Mouse (Mus musculus): ENCODE measurements around the gene Tnfrsf11a. TPM values are rescaled to one million over a fixed set of nuclear protein-coding genes. Genes with fewer than 3 reads are reported as not detected.
"Not testable (repeated sequence)": the region's sequence is repeated elsewhere in the genome, so short reads cannot be mapped to it uniquely, and the experiment has no call there.

Gene Tnfrsf11a
- total RNA-seq, 2 experiments from 2014 or later: 0.39 to 0.64 TPM

GRCm38 (mm10) chr1:105800570-105800969, 20.1 kb downstream of the Tnfrsf11a start:
- Histone ChIP-seq H3K4me3 (no peak overlapping the region), H3K27ac (no peak overlapping the region)
- no peak for DNase-seq
- intact Hi-C loops (cut with DNase I): no loop called here
- TF ChIP-seq CTCF (IDR thresholded peaks at IDR 0.05): no peak

GRCm38 (mm10) chr1:105801252-105801651, 20.7 kb downstream of the Tnfrsf11a start:
- no peak for TF ChIP-seq CTCF (IDR thresholded peaks at IDR 0.05)
- no peak for DNase-seq
- Histone ChIP-seq H3K27ac (no peak overlapping the region), H3K4me3 (no peak overlapping the region)
- intact Hi-C loops (cut with DNase I): no loop called here

GRCm38 (mm10) chr1:105802941-105803340, 22.4 kb downstream of the Tnfrsf11a start:
- no peak for DNase-seq
- no peak overlapping the region for H3K4me3 ChIP-seq
- no peak overlapping the region for H3K27ac ChIP-seq
- TF ChIP-seq CTCF (IDR thresholded peaks at IDR 0.05): no peak
- intact Hi-C loops (cut with DNase I): no loop called here

GRCm38 (mm10) chr1:105804285-105804684, 23.8 kb downstream of the Tnfrsf11a start:
- no peak overlapping the region for H3K4me3 ChIP-seq
- intact Hi-C loops (cut with DNase I): no loop called here
- H3K27ac ChIP-seq: no peak overlapping the region
- DNase-seq: no peak
- TF ChIP-seq CTCF (IDR thresholded peaks at IDR 0.05): no peak

- H3K4me3 ChIP-seq: no peak overlapping the region
- no peak for DNase-seq
- no peak overlapping the region for H3K27ac ChIP-seq
- TF ChIP-seq CTCF (IDR thresholded peaks at IDR 0.05): no peak
- intact Hi-C loops (cut with DNase I): no loop called here
These were observed 25.0 kb downstream of the Tnfrsf11a start for GRCm38 (mm10) chr1:105805565-105805964.

- TF ChIP-seq CTCF (IDR thresholded peaks at IDR 0.05): no peak
- Histone ChIP-seq H3K4me3 (no peak overlapping the region), H3K27ac (no peak overlapping the region)
- DNase-seq: no peak
- intact Hi-C loops (cut with DNase I): no loop called here
These were observed 26.7 kb downstream of the Tnfrsf11a start for GRCm38 (mm10) chr1:105807028-105807722.

GRCm38 (mm10) chr1:105812027-105812426, 31.5 kb downstream of the Tnfrsf11a start:
- intact Hi-C loops (cut with DNase I); DNase-seq; H3K4me3 ChIP-seq; H3K27ac ChIP-seq: not testable (repeated sequence)

GRCm38 (mm10) chr1:105812960-105813708, 32.6 kb downstream of the Tnfrsf11a start:
- intact Hi-C loops (cut with DNase I): no loop called here
- H3K4me3 ChIP-seq: peak overlapping the region; percentile 51
- TF ChIP-seq CTCF (IDR thresholded peaks at IDR 0.05): no peak
- peak; percentile 26 for DNase-seq
- H3K27ac ChIP-seq: no peak overlapping the region

- intact Hi-C loops (cut with DNase I): no loop called here
- TF ChIP-seq CTCF (IDR thresholded peaks at IDR 0.05): no peak
- peak overlapping the region; percentile 51 for H3K4me3 ChIP-seq
- DNase-seq: no peak
- no peak overlapping the region for H3K27ac ChIP-seq
These were observed 33.2 kb downstream of the Tnfrsf11a start for GRCm38 (mm10) chr1:105813709-105814061.

- Histone ChIP-seq H3K27ac (no peak overlapping the region), H3K4me3 (no peak overlapping the region)
- no peak for TF ChIP-seq CTCF (IDR thresholded peaks at IDR 0.05)
- no peak for DNase-seq
- intact Hi-C loops (cut with DNase I): no loop called here
These were observed 34.1 kb downstream of the Tnfrsf11a start for GRCm38 (mm10) chr1:105814402-105815270.

- no peak for DNase-seq
- intact Hi-C loops (cut with DNase I): no loop called here
- H3K4me3 ChIP-seq: no peak overlapping the region
- no peak for TF ChIP-seq CTCF (IDR thresholded peaks at IDR 0.05)
- H3K27ac ChIP-seq: no peak overlapping the region
These were observed 34.8 kb downstream of the Tnfrsf11a start for GRCm38 (mm10) chr1:105815310-105815709.

GRCm38 (mm10) chr1:105815736-105816135, 35.2 kb downstream of the Tnfrsf11a start:
- Histone ChIP-seq H3K27ac (no peak overlapping the region), H3K4me3 (no peak overlapping the region)
- no peak for TF ChIP-seq CTCF (IDR thresholded peaks at IDR 0.05)
- intact Hi-C loops (cut with DNase I): no loop called here
- DNase-seq: no peak

- intact Hi-C loops (cut with DNase I): no loop called here
- Histone ChIP-seq H3K4me3 (no peak overlapping the region), H3K27ac (no peak overlapping the region)
- DNase-seq: no peak
- TF ChIP-seq CTCF (IDR thresholded peaks at IDR 0.05): no peak
These were observed 38.5 kb downstream of the Tnfrsf11a start for GRCm38 (mm10) chr1:105819031-105819430.

Data from gastrocnemius, adult 2 months (tissue).